Mouse (Mus musculus): ENCODE measurements around the gene Runx1. TPM values are rescaled to one million over a fixed set of nuclear protein-coding genes. Genes with fewer than 3 reads are reported as not detected.

The Runx1 gene
- polyA plus RNA-seq, 1 experiment from 2014 or later: 0.59 TPM

GRCm38 (mm10) chr16:92790601-92791000, 35.3 kb downstream of the Runx1 start:
- Histone ChIP-seq H3K9me3 (replicated peaks; ENCODE audit: control insufficient read depth, low read length, poor library complexity, severe bottlenecking) (no peaks in the 10 kb centered on the region), H3K9ac (ENCODE audit: low read depth, low read length) (no peak overlapping the region), H3K4me1 (ENCODE audit: control insufficient read depth, insufficient read depth, low read length) (peaks cover 4% of the 10 kb centered on the region; the same call in 1 of the 2 replicates), H3K4me3 (ENCODE audit: low read depth, low read length) (no peak overlapping the region), H3K36me3 (ENCODE audit: control insufficient read depth, insufficient read depth, low read length) (no peaks in the 10 kb centered on the region), H3K27me3 (ENCODE audit: control insufficient read depth, insufficient read depth, low read depth, low read length) (no peaks in the 10 kb centered on the region), H3K4me2 (ENCODE audit: low read length) (no peak overlapping the region), H3K27ac (ENCODE audit: low read length) (no peak overlapping the region)
- ATAC-seq: no peak
- WGBS: 85% methylated on average over 6 of the region's 6 CpGs

GRCm38 (mm10) chr16:92789840-92790239, 36.1 kb downstream of the Runx1 start:
- peaks cover 4% of the 10 kb centered on the region; the same call in 1 of the 2 replicates for H3K4me1 ChIP-seq (ENCODE audit: control insufficient read depth, insufficient read depth, low read length)
- no peak overlapping the region for H3K9ac ChIP-seq (ENCODE audit: low read depth, low read length)
- no peak for ATAC-seq
- no peaks in the 10 kb centered on the region for H3K27me3 ChIP-seq (ENCODE audit: control insufficient read depth, insufficient read depth, low read depth, low read length)
- 90% methylated on average over 4 of the region's 4 CpGs for WGBS
- H3K4me2 ChIP-seq (ENCODE audit: low read length): no peak overlapping the region
- no peak overlapping the region for H3K4me3 ChIP-seq (ENCODE audit: low read depth, low read length)
- H3K36me3 ChIP-seq (ENCODE audit: control insufficient read depth, insufficient read depth, low read length): no peaks in the 10 kb centered on the region
- H3K27ac ChIP-seq (ENCODE audit: low read length): no peak overlapping the region
- H3K9me3 ChIP-seq (replicated peaks; ENCODE audit: control insufficient read depth, low read length, poor library complexity, severe bottlenecking): no peaks in the 10 kb centered on the region

- H3K4me2 ChIP-seq (ENCODE audit: low read length): no peak overlapping the region
- H3K4me3 ChIP-seq (ENCODE audit: low read depth, low read length): no peak overlapping the region
- ATAC-seq: no peak
- no peak overlapping the region for H3K27ac ChIP-seq (ENCODE audit: low read length)
- H3K27me3 ChIP-seq (ENCODE audit: control insufficient read depth, insufficient read depth, low read depth, low read length): no peaks in the 10 kb centered on the region
- no peaks in the 10 kb centered on the region for H3K36me3 ChIP-seq (ENCODE audit: control insufficient read depth, insufficient read depth, low read length)
- H3K9me3 ChIP-seq (replicated peaks; ENCODE audit: control insufficient read depth, low read length, poor library complexity, severe bottlenecking): no peaks in the 10 kb centered on the region
- no peak overlapping the region for H3K9ac ChIP-seq (ENCODE audit: low read depth, low read length)
- WGBS: 35% methylated on average over 11 of the region's 11 CpGs
- H3K4me1 ChIP-seq (ENCODE audit: control insufficient read depth, insufficient read depth, low read length): peaks cover 6% of the 10 kb centered on the region
Measured at GRCm38 (mm10) chr16:92788446-92788845, 37.5 kb downstream of the Runx1 start.

GRCm38 (mm10) chr16:92786883-92787321, 39.0 kb downstream of the Runx1 start:
- Histone ChIP-seq H3K4me2 (ENCODE audit: low read length) (no peak overlapping the region), H3K27me3 (ENCODE audit: control insufficient read depth, insufficient read depth, low read depth, low read length) (no peaks in the 10 kb centered on the region), H3K27ac (ENCODE audit: low read length) (no peak overlapping the region), H3K9me3 (replicated peaks; ENCODE audit: control insufficient read depth, low read length, poor library complexity, severe bottlenecking) (no peaks in the 10 kb centered on the region), H3K4me3 (ENCODE audit: low read depth, low read length) (no peak overlapping the region), H3K36me3 (ENCODE audit: control insufficient read depth, insufficient read depth, low read length) (no peaks in the 10 kb centered on the region), H3K9ac (ENCODE audit: low read depth, low read length) (no peak overlapping the region), H3K4me1 (ENCODE audit: control insufficient read depth, insufficient read depth, low read length) (peaks cover 6% of the 10 kb centered on the region)
- no peak for ATAC-seq
- 78% methylated on average over 5 of the region's 5 CpGs for whole genome bisulfite sequencing

- no peaks in the 10 kb centered on the region for H3K9me3 ChIP-seq (replicated peaks; ENCODE audit: control insufficient read depth, low read length, poor library complexity, severe bottlenecking)
- no peak for ATAC-seq
- H3K4me3 ChIP-seq (ENCODE audit: low read depth, low read length): no peak overlapping the region
- no peaks in the 10 kb centered on the region for H3K27me3 ChIP-seq (ENCODE audit: control insufficient read depth, insufficient read depth, low read depth, low read length)
- peaks cover 6% of the 10 kb centered on the region for H3K4me1 ChIP-seq (ENCODE audit: control insufficient read depth, insufficient read depth, low read length)
- no peak overlapping the region for H3K9ac ChIP-seq (ENCODE audit: low read depth, low read length)
- no peak overlapping the region for H3K27ac ChIP-seq (ENCODE audit: low read length)
- 86% methylated on average over 6 of the region's 6 CpGs for WGBS
- H3K4me2 ChIP-seq (ENCODE audit: low read length): no peak overlapping the region
- H3K36me3 ChIP-seq (ENCODE audit: control insufficient read depth, insufficient read depth, low read length): no peaks in the 10 kb centered on the region
Measured at GRCm38 (mm10) chr16:92786276-92786882, 39.6 kb downstream of the Runx1 start.

GRCm38 (mm10) chr16:92783651-92784131, 42.3 kb downstream of the Runx1 start:
- Histone ChIP-seq H3K27ac (ENCODE audit: low read length) (no peak overlapping the region), H3K4me3 (ENCODE audit: low read depth, low read length) (no peak overlapping the region), H3K9ac (ENCODE audit: low read depth, low read length) (no peak overlapping the region), H3K27me3 (ENCODE audit: control insufficient read depth, insufficient read depth, low read depth, low read length) (no peaks in the 10 kb centered on the region), H3K4me2 (ENCODE audit: low read length) (no peak overlapping the region), H3K4me1 (ENCODE audit: control insufficient read depth, insufficient read depth, low read length) (peaks cover 6% of the 10 kb centered on the region), H3K9me3 (replicated peaks; ENCODE audit: control insufficient read depth, low read length, poor library complexity, severe bottlenecking) (no peaks in the 10 kb centered on the region), H3K36me3 (ENCODE audit: control insufficient read depth, insufficient read depth, low read length) (no peaks in the 10 kb centered on the region)
- WGBS: 50% methylated on average over 7 of the region's 7 CpGs
- no peak for ATAC-seq

- WGBS: 85% methylated on average over 6 of the region's 6 CpGs
- H3K9ac ChIP-seq (ENCODE audit: low read depth, low read length): no peak overlapping the region
Measured at GRCm38 (mm10) chr16:92782408-92782807, 43.5 kb downstream of the Runx1 start.

GRCm38 (mm10) chr16:92779896-92780435, 46.0 kb downstream of the Runx1 start:
- no peak overlapping the region for H3K4me2 ChIP-seq (ENCODE audit: low read length)
- no peak overlapping the region for H3K4me3 ChIP-seq (ENCODE audit: low read depth, low read length)
- 94% methylated on average over 9 of the region's 9 CpGs for WGBS
- H3K9me3 ChIP-seq (replicated peaks; ENCODE audit: control insufficient read depth, low read length, poor library complexity, severe bottlenecking): no peaks in the 10 kb centered on the region
- H3K27ac ChIP-seq (ENCODE audit: low read length): no peak overlapping the region
- no peaks in the 10 kb centered on the region for H3K36me3 ChIP-seq (ENCODE audit: control insufficient read depth, insufficient read depth, low read length)
- peaks cover 8% of the 10 kb centered on the region for H3K4me1 ChIP-seq (ENCODE audit: control insufficient read depth, insufficient read depth, low read length)
- no peaks in the 10 kb centered on the region for H3K27me3 ChIP-seq (ENCODE audit: control insufficient read depth, insufficient read depth, low read depth, low read length)
- no peak for ATAC-seq
- H3K9ac ChIP-seq (ENCODE audit: low read depth, low read length): no peak overlapping the region

More at GRCm38 (mm10) chr16:92782408-92782807, 43.5 kb downstream of the Runx1 start:
- no peak overlapping the region for H3K4me3 ChIP-seq (ENCODE audit: low read depth, low read length)
- H3K27me3 ChIP-seq (ENCODE audit: control insufficient read depth, insufficient read depth, low read depth, low read length): no peaks in the 10 kb centered on the region
- no peaks in the 10 kb centered on the region for H3K9me3 ChIP-seq (replicated peaks; ENCODE audit: control insufficient read depth, low read length, poor library complexity, severe bottlenecking)
- H3K27ac ChIP-seq (ENCODE audit: low read length): no peak overlapping the region
- H3K36me3 ChIP-seq (ENCODE audit: control insufficient read depth, insufficient read depth, low read length): no peaks in the 10 kb centered on the region
- H3K4me2 ChIP-seq (ENCODE audit: low read length): no peak overlapping the region
- peaks cover 8% of the 10 kb centered on the region for H3K4me1 ChIP-seq (ENCODE audit: control insufficient read depth, insufficient read depth, low read length)
- ATAC-seq: no peak

GRCm38 (mm10) chr16:92779175-92779574, 46.8 kb downstream of the Runx1 start:
- 93% methylated on average over 2 of the region's 2 CpGs for WGBS
- no peaks in the 10 kb centered on the region for H3K9me3 ChIP-seq (replicated peaks; ENCODE audit: control insufficient read depth, low read length, poor library complexity, severe bottlenecking)
- H3K4me2 ChIP-seq (ENCODE audit: low read length): no peak overlapping the region

More at GRCm38 (mm10) chr16:92779175-92779574, 46.8 kb downstream of the Runx1 start:
- no peak overlapping the region for H3K4me3 ChIP-seq (ENCODE audit: low read depth, low read length)
- no peak for ATAC-seq
- H3K27me3 ChIP-seq (ENCODE audit: control insufficient read depth, insufficient read depth, low read depth, low read length): no peaks in the 10 kb centered on the region
- no peaks in the 10 kb centered on the region for H3K36me3 ChIP-seq (ENCODE audit: control insufficient read depth, insufficient read depth, low read length)
- H3K9ac ChIP-seq (ENCODE audit: low read depth, low read length): no peak overlapping the region
- H3K27ac ChIP-seq (ENCODE audit: low read length): no peak overlapping the region
- peaks cover 6% of the 10 kb centered on the region for H3K4me1 ChIP-seq (ENCODE audit: control insufficient read depth, insufficient read depth, low read length)
